Mouse (Mus musculus): Measurements from ENCODE around the gene Pard3b.

Pard3b gene

DNA sequence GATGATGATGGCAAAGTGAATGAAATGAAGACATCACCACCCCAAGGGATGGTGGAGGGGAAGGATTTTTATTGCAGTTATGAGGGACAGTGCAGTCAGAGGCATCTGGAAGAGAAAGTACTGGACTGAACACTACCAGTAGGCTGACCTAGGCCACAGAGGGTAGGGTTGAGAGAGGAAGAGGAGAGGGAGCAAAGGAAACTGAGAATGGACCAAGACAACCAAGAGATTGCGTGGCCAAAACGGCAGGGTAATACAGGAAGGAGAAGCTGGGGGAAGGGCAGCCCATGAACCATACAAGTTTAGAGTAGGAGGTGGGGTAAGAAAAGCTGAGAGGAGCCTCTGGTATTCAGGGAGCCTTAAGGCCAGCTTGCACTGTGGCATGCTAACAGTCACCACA is 1040.8 kb downstream of the Pard3b start:
- DNase-seq (ENCODE audit: extremely low read depth, low read depth, low spot score) = no peak

DNA sequence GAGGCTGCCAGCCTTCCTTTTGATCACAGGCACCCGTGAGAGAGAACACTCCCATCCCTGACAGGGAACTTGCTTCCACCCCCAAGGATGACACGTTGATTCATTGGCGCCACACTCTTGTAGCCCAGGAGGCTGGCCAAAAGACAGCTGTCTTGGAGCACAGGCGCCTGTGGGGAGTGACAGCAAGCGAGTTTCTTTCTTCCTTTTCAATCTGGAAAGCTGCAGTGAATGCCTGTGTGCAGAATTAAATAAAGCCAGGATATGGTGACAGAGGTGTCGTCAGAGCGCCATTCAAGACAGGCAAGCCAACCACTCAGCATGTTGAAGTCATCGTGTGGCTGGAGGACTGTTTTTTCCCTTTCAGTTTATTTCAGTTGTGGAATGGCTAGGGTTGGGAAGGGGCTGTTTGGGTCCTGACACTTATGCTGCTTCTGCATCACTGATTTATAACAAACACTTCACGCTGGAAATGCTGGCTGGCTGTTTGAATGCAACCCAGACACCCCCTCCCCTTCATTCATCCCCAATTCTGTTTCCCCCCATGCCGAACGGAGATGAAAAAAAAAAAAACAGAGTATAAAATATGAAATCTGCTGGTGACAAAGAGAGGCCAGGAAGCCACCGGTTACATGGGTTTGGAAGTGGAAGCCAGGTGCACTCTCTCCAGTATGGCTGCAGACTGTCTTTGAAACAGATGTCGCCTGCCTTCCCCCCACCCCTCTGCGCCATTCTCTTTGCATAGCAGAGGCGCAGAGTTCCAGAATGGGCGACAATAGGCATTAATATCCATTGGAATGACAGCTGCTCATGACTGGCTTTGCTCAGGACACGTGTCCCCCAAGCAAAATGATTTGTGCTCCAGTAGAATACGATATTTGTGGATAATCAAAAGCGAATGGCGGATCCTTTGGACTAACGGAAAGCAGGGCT is 1044.1 kb downstream of the Pard3b start:
- no peak for DNase-seq (ENCODE audit: extremely low read depth, low read depth, low spot score)

DNA sequence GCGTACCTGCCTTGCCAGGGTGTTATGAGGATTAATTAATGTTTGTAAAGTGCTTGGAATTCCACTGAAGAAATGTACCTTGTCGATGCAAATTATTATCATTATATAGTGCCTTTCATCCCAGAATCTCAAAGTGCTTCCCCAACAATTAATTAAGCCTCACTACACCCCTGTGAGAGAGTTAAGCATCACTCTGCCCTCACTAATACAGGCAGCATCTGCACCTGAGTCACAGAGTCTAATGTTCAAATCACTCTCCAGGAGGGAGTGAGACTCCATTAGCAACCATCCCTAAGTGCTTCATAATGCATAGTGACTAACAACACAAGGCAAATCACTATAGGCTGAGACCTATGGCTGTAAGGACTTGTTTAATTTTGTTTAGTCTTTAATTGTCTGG is 1044.9 kb downstream of the Pard3b start:
- no peak for DNase-seq (ENCODE audit: extremely low read depth, low read depth, low spot score)

DNA sequence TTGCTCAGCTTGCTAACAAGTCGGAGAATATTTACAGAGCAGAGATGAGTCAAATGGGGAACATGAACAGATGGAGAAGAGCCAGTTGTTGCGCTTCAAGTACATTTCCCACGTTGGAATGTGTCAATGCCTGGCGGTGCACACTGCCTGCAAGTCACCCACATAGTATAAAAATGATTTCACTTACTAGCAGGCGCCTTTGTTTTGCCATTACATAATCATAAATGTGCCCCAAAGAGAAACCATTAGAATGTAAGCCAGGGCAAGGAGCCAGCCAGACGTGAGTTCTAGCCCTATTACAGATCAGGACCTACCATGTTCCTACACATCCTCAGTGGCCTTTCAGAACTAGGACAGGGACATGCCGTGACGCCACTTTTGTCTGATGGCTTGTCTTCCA is 1048.9 kb downstream of the Pard3b start:
- DNase-seq (ENCODE audit: extremely low read depth, low read depth, low spot score) = no peak

DNA sequence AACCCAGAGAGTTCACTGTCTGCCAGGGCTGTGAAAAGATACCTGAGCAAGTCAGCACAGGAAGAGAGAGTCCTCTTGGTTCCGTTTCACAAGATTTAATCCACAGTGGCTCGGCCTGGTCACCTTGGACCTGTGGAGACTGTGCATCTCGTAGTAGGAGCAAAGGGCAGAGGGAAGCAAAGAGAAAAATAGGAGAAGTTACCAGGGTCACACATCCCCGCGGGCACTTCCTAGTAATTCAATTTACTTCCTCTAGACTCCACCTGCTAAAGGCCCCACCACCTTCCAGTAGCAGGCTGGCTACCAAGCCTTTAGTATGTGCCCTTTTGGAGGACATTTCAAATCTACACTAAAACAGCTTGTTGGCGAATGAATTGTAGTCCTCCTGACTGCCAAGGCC is 1052.6 kb downstream of the Pard3b start:
- no peak for DNase-seq (ENCODE audit: extremely low read depth, low read depth, low spot score)
